Mouse (Mus musculus): ENCODE measurements around the gene Hnrnph3. TPM values are rescaled to one million over a fixed set of nuclear protein-coding genes. Genes with fewer than 3 reads are reported as not detected.

Hnrnph3 gene
- 191 and 199 TPM in 2 replicates for polyA plus RNA-seq (2012; rRNA removed)

DNA sequence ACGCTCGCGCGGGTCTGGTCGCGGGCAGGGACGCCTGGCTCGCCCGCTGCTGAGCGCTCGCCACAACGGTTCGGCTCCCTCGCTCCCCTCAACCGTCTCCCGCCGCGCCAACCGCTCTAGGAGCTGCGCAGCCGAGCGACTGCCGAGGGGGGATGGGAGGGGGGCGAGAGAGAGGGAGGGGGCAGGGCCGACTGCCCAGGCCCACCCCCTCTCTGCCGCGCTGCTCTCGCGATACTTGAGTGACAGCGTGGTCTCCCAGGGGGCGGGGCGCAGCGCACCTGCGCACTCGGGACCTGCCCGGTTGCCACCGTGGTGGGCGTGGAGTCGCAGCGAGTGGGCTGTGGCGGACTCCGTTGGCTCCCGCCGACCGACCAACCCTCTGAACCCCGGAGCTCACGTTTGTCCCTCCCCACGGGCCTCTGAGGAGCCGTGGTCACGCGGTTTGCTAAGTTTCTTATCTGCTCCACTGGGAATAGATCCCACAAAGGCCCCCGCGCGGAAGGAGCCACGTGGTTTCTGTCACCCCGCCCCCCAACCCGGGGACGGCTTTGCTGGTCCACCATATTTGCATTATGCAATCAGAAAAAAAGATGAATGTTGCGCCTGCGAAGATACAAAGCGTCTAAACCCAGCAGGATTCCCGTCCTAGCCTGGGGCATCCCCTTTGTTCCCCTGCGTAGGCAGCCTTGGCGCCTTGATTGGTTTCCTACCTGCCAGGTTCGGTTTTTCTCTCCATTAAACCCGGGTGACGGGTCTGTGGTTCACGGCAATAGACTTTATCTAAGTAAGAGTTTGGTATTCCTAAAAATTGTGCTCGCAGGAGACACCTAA is at the start of gene Hnrnph3, which contains the start of gene Pbld2:
Gene Hnrnph3 (minus strand): TSS at position 469 of the 831 bp plus-strand sequence.
Gene Pbld2 (plus strand): TSS at position 567 of the 831 bp plus-strand sequence.

DNA sequence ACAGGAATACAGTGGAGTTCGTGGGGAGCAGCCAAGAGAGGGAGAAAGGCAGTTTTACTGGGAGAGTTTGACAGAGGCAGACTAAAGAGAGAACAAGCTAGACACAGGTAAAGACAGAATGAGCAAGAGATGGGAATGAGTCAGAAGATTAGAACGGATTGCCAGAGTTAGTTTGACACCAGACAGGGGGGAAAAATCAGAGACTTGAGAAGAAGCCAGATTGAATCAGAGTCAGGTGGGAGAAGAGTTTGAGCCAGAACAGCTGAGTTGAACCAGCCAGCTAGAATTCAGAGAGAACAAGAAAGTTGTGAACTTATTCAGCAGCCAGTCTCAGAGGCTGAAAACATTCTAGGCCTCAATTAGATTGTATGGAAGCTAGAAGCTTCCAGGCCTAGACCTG is 35.8 kb upstream of the Hnrnph3 start, which contains the start of gene Pbld1:
Gene Pbld1 (plus strand): TSS at position 301 of the 400 bp plus-strand sequence.

DNA sequence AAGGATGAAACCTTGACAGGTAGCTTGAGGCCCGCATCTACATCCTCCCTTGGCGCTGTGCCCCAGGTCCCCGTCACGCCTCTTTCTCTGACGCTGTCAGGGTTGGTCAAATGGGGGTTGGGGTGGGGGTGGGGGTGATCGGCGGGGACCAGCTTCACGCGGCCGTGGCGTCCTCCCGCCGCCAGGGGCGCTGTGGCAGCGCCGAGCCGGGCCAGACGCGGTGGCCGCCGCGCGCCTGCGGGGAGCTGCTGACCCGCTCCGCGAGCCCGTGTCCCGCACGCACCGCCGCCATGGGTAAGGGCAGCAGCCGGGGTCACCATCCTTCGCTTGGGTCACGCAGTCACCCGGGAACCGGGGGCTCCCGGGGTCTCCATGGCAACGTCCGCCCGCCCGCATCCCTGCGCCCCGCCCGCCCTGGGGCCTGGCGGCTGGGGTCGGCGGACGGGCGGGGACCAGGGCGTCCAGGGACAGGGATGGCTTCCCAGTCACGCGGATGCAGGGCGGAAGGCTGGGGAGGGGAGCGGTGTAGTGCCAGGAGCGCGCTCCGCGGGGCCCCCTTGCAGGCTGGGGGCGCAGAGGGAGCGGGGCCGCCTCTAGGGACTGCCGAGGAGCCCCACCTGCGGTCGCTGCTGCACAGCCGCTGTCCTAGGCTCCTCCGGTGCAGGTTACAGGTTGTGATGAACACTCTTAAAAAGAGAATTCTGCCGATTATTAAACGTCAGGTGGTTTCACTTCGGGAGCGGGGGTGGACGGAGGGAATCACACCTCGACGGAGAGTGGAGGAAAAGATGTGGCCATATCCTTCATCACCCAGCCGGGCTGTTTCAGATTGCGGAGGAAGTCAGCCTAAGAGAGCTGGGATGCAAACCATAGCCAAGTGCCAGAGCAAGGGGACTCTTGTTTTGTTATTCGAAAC is 43.7 kb downstream of the Hnrnph3 start, which contains the start of gene Rufy2:
Gene Rufy2 (plus strand): TSS at position 185 of the 916 bp plus-strand sequence.

Other genes starting within 250 kb of the Hnrnph3 start
- gene Ccar1, start 231.9 kb downstream of the Hnrnph3 start, polyA plus RNA-seq (2012; rRNA removed), result 87.3 and 93.4 TPM in 2 replicates
- 7.3 and 7.6 TPM in 2 replicates for gene Tet1, start 115.2 kb downstream of the Hnrnph3 start, polyA plus RNA-seq (2012; rRNA removed)
- 17.1 and 18.0 TPM in 2 replicates for gene Slc25a16, start 103.6 kb downstream of the Hnrnph3 start, polyA plus RNA-seq (2012; rRNA removed)
- gene Dna2, start 77.2 kb downstream of the Hnrnph3 start, polyA plus RNA-seq (2012; rRNA removed), result 14.5 and 17.5 TPM in 2 replicates
- gene Rufy2, start 44.0 kb downstream of the Hnrnph3 start, polyA plus RNA-seq (2012; rRNA removed), result 41.5 and 42.2 TPM in 2 replicates
- gene Pbld2, start 98 bp upstream of the Hnrnph3 start, polyA plus RNA-seq (2012; rRNA removed), result 2.4 and 2.7 TPM in 2 replicates
- 0.27 and 0.51 TPM in 2 replicates for gene Pbld1, start 35.9 kb upstream of the Hnrnph3 start, polyA plus RNA-seq (2012; rRNA removed)
- 2.1 and 3.0 TPM in 2 replicates for gene Atoh7, start 75.4 kb upstream of the Hnrnph3 start, polyA plus RNA-seq (2012; rRNA removed)
- gene Mypn, start 179.7 kb upstream of the Hnrnph3 start, polyA plus RNA-seq (2012; rRNA removed), result 0.26 and 1.1 TPM in 2 replicates
- 39.3 and 42.4 TPM in 2 replicates for gene Herc4, start 219.6 kb upstream of the Hnrnph3 start, polyA plus RNA-seq (2012; rRNA removed)